Mouse (Mus musculus) spleen, postnatal 36 days (tissue): ENCODE results near the gene Sorbs2.
A peak's percentile ranks its signal among the peaks of the same experiment; 100 is the strongest.

Experiments
- DNase-seq, 2 experiments: peaks; one replicate each; pipeline ENCODE4 v3.0.0; 2022; ENCODE audit warnings: low spot score in 2 of 2, mixed read lengths in 1 of 2

Gene Sorbs2

GRCm38 (mm10) chr8:45751512-45752502 is 244.2 kb downstream of the Sorbs2 start:
- no peak for DNase-seq

- DNase-seq = no peak
These were observed 247.9 kb downstream of the Sorbs2 start for GRCm38 (mm10) chr8:45755482-45755881.

GRCm38 (mm10) chr8:45755972-45756371 is 248.4 kb downstream of the Sorbs2 start:
- no peak for DNase-seq

GRCm38 (mm10) chr8:45760622-45761021 is 253.0 kb downstream of the Sorbs2 start:
- no peak for DNase-seq

- no peak for DNase-seq
These were observed 253.5 kb downstream of the Sorbs2 start for GRCm38 (mm10) chr8:45761053-45761452.

- no peak for DNase-seq
These were observed 255.5 kb downstream of the Sorbs2 start for GRCm38 (mm10) chr8:45762982-45763689.

- no peak for DNase-seq
These were observed 256.2 kb downstream of the Sorbs2 start for GRCm38 (mm10) chr8:45763690-45764342.

- no peak for DNase-seq
These were observed 258.6 kb downstream of the Sorbs2 start for GRCm38 (mm10) chr8:45766138-45766537.

- DNase-seq = no peak
These were observed 267.3 kb downstream of the Sorbs2 start for GRCm38 (mm10) chr8:45774841-45775240.

GRCm38 (mm10) chr8:45775481-45775880 is 267.9 kb downstream of the Sorbs2 start:
- DNase-seq = no peak

- DNase-seq = no peak
These were observed 268.8 kb downstream of the Sorbs2 start for GRCm38 (mm10) chr8:45776366-45776765.

- DNase-seq = no peak
These were observed 269.4 kb downstream of the Sorbs2 start for GRCm38 (mm10) chr8:45776977-45777376.

- peak in 1 of 2 experiments; percentile 5 for DNase-seq
These were observed 273.0 kb downstream of the Sorbs2 start for GRCm38 (mm10) chr8:45780585-45780984.

- no peak for DNase-seq
These were observed 281.0 kb downstream of the Sorbs2 start for GRCm38 (mm10) chr8:45788610-45789009.

GRCm38 (mm10) chr8:45794847-45795246 is 287.3 kb downstream of the Sorbs2 start:
- no peak for DNase-seq

- no peak for DNase-seq
These were observed 288.7 kb downstream of the Sorbs2 start for GRCm38 (mm10) chr8:45796331-45796740.

- no peak for DNase-seq
These were observed 291.9 kb downstream of the Sorbs2 start for GRCm38 (mm10) chr8:45799517-45799916.

GRCm38 (mm10) chr8:45808597-45808996 is 301.0 kb downstream of the Sorbs2 start:
- DNase-seq = no peak

GRCm38 (mm10) chr8:45816765-45817426 is 309.3 kb downstream of the Sorbs2 start:
- peak; percentile 15 to 26 for DNase-seq

GRCm38 (mm10) chr8:45821650-45822049 is 314.1 kb downstream of the Sorbs2 start:
- DNase-seq = no peak

GRCm38 (mm10) chr8:45829985-45830548 is 322.5 kb downstream of the Sorbs2 start:
- DNase-seq = no peak
